Mouse (Mus musculus): ENCODE measurements around the gene L3mbtl3. TPM values are rescaled to one million over a fixed set of nuclear protein-coding genes. Genes with fewer than 3 reads are reported as not detected.

L3mbtl3 gene
- total and polyA plus RNA-seq, 2 experiments: 1.7 to 4.1 TPM

DNA sequence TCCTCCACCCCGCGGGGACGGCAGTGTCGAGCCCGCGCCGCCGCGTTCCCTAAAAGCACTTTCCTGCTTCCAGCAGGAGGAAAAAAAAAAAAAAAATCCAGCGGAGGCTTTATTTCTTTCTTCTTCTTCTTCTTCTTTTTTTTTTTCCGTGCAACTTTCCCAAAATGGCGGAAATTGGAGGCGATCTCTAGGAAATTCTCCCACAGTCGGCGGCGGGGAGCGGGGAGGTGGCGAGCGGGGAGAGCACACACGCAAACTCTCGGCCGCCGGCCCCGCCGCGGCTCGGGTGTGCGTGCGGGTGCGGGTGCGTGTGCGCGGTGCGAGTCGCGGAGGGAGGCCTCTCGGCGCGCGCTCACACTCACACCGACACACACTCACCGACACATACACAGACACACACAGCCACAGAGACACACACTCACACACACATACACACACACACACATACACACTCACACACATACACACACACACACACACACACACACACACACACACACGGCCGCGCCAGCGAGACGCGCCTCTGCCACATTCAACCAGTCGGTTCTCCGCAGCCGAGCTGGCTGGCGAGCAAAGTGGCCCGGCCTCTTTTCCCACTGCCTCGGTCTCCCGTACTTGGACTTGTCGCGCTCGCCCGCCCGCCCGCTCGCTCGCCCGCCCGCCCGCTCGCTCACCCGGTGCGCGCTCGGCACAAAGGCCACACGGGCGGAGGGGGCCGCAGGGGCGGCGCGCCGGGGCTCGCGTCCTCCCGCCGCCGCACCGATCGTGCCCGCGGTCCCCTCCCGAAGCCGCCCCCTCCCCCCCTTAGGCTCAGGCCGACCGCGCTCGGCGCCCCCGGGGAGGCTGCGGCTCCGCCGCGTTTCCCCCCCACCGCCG, 1.1 kb downstream of the L3mbtl3 start:
- Histone ChIP-seq H3K36me3 (ENCODE audit: control insufficient read depth, insufficient read depth, low read length) (no peaks in the 10 kb centered on the region), H3K4me3 (ENCODE audit: insufficient read depth, low read depth, low read length) (peak overlapping the region; percentile 86), H3K27me3 (ENCODE audit: control insufficient read depth, insufficient read depth, low read length) (no peaks in the 10 kb centered on the region), H3K4me1 (ENCODE audit: control insufficient read depth, insufficient read depth, low read length) (peaks cover 6% of the 10 kb centered on the region), H3K9ac (ENCODE audit: low read depth, low read length) (peak overlapping the region; percentile 89), H3K79me2 (ENCODE audit: control insufficient read depth, insufficient read depth, low read length) (peaks cover 3% of the 10 kb centered on the region; the same call in 1 of the 2 replicates), H3K27ac (replicated peaks; ENCODE audit: insufficient read depth, low read depth, low read length) (peak overlapping the region; percentile 31)
- under 1% methylated on average over 95 of the region's 101 CpGs for WGBS
- DNase-seq (ENCODE audit: extremely low read depth, low read depth, low spot score): peak; percentile 57
- TF ChIP-seq CTCF (IDR thresholded peaks at IDR 0.05; ENCODE audit: low read depth, low read length): no peak
- no peak for TF ChIP-seq POLR2A (IDR thresholded peaks at IDR 0.05; ENCODE audit: extremely low read depth, insufficient read depth, low read length)

DNA sequence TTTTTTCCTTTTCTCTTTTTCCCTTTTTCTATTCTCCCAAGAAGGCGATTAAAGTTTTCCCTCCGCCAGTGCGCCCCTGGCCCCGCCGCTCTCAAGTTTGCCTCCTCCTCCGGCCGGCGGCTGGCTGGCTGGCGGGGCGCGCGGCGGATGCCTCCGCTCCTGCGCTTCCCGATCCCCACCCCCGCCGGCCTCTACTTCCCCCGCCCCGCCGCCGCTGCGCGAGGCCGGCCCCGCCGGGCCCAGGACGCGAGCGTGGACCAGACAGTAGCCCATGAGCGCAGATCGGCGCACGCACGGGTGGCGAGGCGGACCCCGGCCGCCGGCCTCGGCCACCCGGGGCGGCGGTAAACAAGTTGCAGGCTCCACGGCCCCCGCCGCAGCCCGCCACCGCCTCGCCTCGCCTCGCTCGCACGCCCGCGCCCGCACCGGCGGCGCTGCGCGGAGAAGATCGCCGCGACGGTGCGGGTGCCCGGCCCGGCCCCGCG, 1.8 kb downstream of the L3mbtl3 start:
- Histone ChIP-seq H3K27ac (replicated peaks; ENCODE audit: insufficient read depth, low read depth, low read length) (peak overlapping the region; percentile 31), H3K4me3 (ENCODE audit: insufficient read depth, low read depth, low read length) (peak overlapping the region; percentile 86), H3K4me1 (ENCODE audit: control insufficient read depth, insufficient read depth, low read length) (peaks cover 6% of the 10 kb centered on the region), H3K79me2 (ENCODE audit: control insufficient read depth, insufficient read depth, low read length) (peaks cover 3% of the 10 kb centered on the region; the same call in 1 of the 2 replicates), H3K9ac (ENCODE audit: low read depth, low read length) (peak overlapping the region; percentile 89), H3K27me3 (ENCODE audit: control insufficient read depth, insufficient read depth, low read length) (no peaks in the 10 kb centered on the region), H3K36me3 (ENCODE audit: control insufficient read depth, insufficient read depth, low read length) (no peaks in the 10 kb centered on the region)
- TF ChIP-seq CTCF (IDR thresholded peaks at IDR 0.05; ENCODE audit: low read depth, low read length): no peak
- no peak for TF ChIP-seq POLR2A (IDR thresholded peaks at IDR 0.05; ENCODE audit: extremely low read depth, insufficient read depth, low read length)
- WGBS: under 1% methylated on average over 70 of the region's 71 CpGs
- peak; percentile 13 for DNase-seq (ENCODE audit: extremely low read depth, low read depth, low spot score)

DNA sequence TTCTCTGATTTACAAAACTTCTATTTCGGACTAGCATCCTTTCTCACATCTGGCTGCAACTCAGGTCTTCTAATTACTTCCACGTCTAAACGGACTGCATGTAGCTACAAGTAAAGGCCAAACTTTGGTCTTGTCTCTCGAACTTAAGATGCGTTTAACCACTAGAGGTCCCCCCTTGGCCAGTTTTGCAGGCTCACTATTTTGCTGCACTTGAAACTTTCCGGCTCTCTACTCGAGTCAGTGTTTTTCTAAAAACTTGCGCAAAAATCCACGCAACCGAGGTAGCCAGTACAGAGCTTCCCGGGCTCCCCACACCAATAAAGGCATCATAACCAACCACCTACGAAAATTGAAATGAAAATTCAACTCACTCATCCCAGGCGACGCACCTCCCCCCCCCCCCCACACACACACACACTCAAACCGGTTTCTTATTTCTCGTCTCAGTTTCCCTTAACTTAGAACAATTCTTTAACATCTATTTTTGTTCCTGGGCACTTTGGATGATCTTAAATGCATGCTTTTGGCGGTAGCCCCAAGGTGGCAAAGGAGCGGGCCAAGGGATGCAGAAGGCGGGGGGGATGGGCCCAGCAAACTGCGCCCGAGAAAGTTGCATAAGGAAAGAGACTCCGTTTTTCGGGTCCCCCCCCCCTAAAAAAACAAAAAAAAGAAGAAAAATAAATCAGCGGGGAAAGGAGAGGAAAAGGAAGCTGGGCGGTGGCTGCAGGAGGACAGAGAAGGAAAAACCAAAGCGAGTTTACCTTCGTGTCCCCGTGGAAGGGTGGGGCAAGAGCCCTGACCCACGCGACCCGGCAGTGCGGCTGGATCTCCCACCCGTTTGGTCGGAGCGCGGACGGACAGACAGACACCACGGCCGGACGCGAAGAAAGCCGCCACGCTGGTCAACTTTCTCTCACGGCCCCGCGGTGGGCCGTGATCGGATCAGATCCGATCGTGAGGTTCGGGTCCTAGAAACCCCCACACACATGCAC, 2.5 kb downstream of the L3mbtl3 start:
- no peaks in the 10 kb centered on the region for H3K27me3 ChIP-seq (ENCODE audit: control insufficient read depth, insufficient read depth, low read length)
- TF ChIP-seq CTCF (IDR thresholded peaks at IDR 0.05; ENCODE audit: low read depth, low read length) (peak; percentile 44; the same call in 1 of the 2 replicates), POLR2A (IDR thresholded peaks at IDR 0.05; ENCODE audit: extremely low read depth, insufficient read depth, low read length) (0 out of 2 replicates have a peak, but pooled peaks have one; percentile 2)
- H3K36me3 ChIP-seq (ENCODE audit: control insufficient read depth, insufficient read depth, low read length): peaks cover 2% of the 10 kb centered on the region; the same call in 1 of the 2 replicates
- H3K27ac ChIP-seq (replicated peaks; ENCODE audit: insufficient read depth, low read depth, low read length): peak overlapping the region; percentile 19
- peaks cover 3% of the 10 kb centered on the region; the same call in 1 of the 2 replicates for H3K79me2 ChIP-seq (ENCODE audit: control insufficient read depth, insufficient read depth, low read length)
- H3K4me1 ChIP-seq (ENCODE audit: control insufficient read depth, insufficient read depth, low read length): peaks cover 6% of the 10 kb centered on the region
- H3K9ac ChIP-seq (ENCODE audit: low read depth, low read length): peak overlapping the region; percentile 89
- peak overlapping the region; percentile 86 for H3K4me3 ChIP-seq (ENCODE audit: insufficient read depth, low read depth, low read length)
- under 1% methylated on average over 51 of the region's 51 CpGs for WGBS
- DNase-seq (ENCODE audit: extremely low read depth, low read depth, low spot score): peak; percentile 86

DNA sequence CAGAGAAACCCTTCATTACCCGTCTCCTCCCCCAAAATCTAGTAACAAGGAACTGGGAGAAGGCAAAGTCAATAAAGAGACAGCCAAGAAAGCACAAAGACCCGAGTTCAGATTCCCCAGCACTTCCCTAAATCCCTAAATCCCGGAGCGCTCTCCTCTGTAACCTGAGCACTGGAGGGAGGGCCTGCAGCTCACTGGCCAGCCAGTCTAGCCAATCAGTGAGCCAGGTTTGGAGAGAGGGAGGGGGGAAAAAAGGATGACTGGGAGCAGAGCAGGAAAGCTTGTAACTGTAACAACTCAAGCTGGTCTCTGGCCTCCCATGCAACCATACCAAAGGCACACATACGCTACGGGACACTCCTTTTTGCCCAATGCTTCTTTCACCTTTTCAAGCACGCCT, 4.4 kb downstream of the L3mbtl3 start:
- no peak overlapping the region for H3K9ac ChIP-seq (ENCODE audit: low read depth, low read length)
- H3K4me1 ChIP-seq (ENCODE audit: control insufficient read depth, insufficient read depth, low read length): peaks cover 6% of the 10 kb centered on the region
- H3K4me3 ChIP-seq (ENCODE audit: insufficient read depth, low read depth, low read length): no peak overlapping the region
- peak; percentile 66 for DNase-seq (ENCODE audit: extremely low read depth, low read depth, low spot score)
- H3K27me3 ChIP-seq (ENCODE audit: control insufficient read depth, insufficient read depth, low read length): no peaks in the 10 kb centered on the region
- H3K79me2 ChIP-seq (ENCODE audit: control insufficient read depth, insufficient read depth, low read length): peaks cover 3% of the 10 kb centered on the region; the same call in 1 of the 2 replicates
- H3K27ac ChIP-seq (replicated peaks; ENCODE audit: insufficient read depth, low read depth, low read length): no peak overlapping the region
- TF ChIP-seq CTCF (IDR thresholded peaks at IDR 0.05; ENCODE audit: low read depth, low read length): no peak
- TF ChIP-seq POLR2A (IDR thresholded peaks at IDR 0.05; ENCODE audit: extremely low read depth, insufficient read depth, low read length): no peak
- peaks cover 2% of the 10 kb centered on the region; the same call in 1 of the 2 replicates for H3K36me3 ChIP-seq (ENCODE audit: control insufficient read depth, insufficient read depth, low read length)
- 49% methylated on average over 7 of the region's 7 CpGs for WGBS

DNA sequence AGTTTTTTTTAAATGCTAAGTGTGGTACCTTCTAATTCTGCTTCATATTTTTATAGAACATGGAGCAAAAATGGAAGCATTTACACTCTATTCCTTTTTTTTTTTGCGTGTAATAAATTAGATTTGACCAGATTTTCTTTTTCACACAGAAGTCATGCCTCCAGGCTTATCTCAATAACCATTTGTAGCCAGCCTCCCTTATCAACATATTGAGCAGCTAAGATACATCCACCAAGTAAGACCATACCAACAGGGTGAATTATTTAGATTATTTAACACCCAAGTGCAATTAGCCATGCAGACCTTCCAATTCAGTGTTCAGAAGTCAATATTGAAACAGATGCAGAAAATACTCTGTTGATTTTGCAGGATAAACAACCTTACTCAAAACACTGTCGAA, 10.8 kb downstream of the L3mbtl3 start:
- Histone ChIP-seq H3K27ac (replicated peaks; ENCODE audit: insufficient read depth, low read depth, low read length) (no peak overlapping the region), H3K4me1 (ENCODE audit: control insufficient read depth, insufficient read depth, low read length) (no peaks in the 10 kb centered on the region), H3K4me3 (ENCODE audit: insufficient read depth, low read depth, low read length) (no peak overlapping the region), H3K36me3 (ENCODE audit: control insufficient read depth, insufficient read depth, low read length) (peaks cover 2% of the 10 kb centered on the region; the same call in 1 of the 2 replicates), H3K27me3 (ENCODE audit: control insufficient read depth, insufficient read depth, low read length) (no peaks in the 10 kb centered on the region), H3K9ac (ENCODE audit: low read depth, low read length) (no peak overlapping the region), H3K79me2 (ENCODE audit: control insufficient read depth, insufficient read depth, low read length) (peaks cover 2% of the 10 kb centered on the region; the same call in 1 of the 2 replicates)
- TF ChIP-seq CTCF (IDR thresholded peaks at IDR 0.05; ENCODE audit: low read depth, low read length) (no peak), POLR2A (IDR thresholded peaks at IDR 0.05; ENCODE audit: extremely low read depth, insufficient read depth, low read length) (no peak)
- DNase-seq (ENCODE audit: extremely low read depth, low read depth, low spot score): no peak
- 80% methylated on average over 2 of the region's 2 CpGs for WGBS

Measured in liver, adult 2 months (tissue).